Mouse (Mus musculus): ENCODE measurements around the gene Kitl. TPM values are rescaled to one million over a fixed set of nuclear protein-coding genes. Genes with fewer than 3 reads are reported as not detected.

The Kitl gene
- polyA plus RNA-seq (2017; shearing (Covaris generic)): 0.10 TPM

DNA sequence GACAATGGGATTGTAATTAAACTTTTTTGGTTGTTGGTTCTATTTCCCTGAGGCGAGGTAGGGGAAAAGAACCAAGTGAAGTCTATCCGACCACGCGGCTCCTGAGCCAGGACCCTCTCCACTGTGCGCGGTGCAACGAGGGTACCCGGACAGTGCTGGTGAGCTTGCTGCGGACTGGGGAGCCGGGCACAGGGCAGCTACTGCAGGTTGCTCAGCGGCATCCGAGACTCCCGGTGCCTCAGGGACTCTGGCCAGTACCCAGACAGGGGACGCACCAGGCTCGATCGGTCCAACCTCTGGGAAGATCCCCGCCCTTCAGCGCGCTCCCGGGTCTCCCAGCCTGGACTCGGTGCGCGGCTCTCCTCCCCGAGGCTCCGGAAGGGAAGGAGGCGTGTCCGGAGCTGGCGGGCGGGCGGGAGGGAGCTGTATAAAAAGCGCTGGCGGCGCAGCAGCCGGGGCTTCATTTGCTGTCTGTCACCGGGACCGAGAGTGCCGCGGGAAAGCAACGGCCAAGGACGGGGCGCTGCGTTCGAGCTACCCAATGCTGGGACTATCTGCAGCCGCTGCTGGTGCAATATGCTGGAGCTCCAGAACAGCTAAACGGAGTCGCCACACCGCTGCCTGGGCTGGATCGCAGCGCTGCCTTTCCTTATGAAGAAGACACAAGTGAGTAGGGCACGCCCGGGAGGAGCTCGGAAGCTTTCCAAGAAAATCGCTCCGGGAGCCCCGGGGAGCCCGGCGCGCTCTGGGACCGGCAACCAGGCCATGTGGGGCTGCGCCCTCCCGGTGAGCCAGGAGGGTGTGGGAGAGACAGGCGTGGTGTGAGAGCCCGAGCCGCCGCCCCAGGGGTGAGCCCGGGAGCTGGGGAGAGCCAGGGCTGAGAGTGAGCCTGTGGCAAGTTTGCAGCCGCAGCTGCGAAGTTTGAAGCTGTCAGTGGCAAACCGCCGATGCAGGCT, at the start of gene Kitl:
Gene Kitl, plus strand, starts transcription at position 261 of the 956 bp plus-strand sequence.

